Mouse (Mus musculus) stomach, embryonic 14.5 days (tissue): ENCODE measurements around the gene Mcf2l. TPM values are rescaled to one million over a fixed set of nuclear protein-coding genes. Genes with fewer than 3 reads are reported as not detected.
A peak's percentile ranks its signal among the peaks of the same experiment; 100 is the strongest.

Experiments
- ATAC-seq: fragments of 200-750 bp; cut with Nextera tagmentation; 2 replicates; pipeline ENCODE4 v1.8.0; 2017; ENCODE audit warnings: low read depth, moderate TSS enrichment; ENCODE audit not compliant: insufficient number of reproducible peaks, insufficient read depth, low FRiP score
- H3K27ac ChIP-seq: fragments of 300-500 bp; sonication (generic); 2 replicates; pipeline ENCODE4 v1.5.1; 2014; ENCODE audit warnings: mild to moderate bottlenecking, low read length, moderate library complexity, mixed read lengths
- H3K27me3 ChIP-seq: fragments of 300-500 bp; sonication (generic); 2 replicates; pipeline ENCODE4 v1.6.1; 2014; ENCODE audit warnings: low read length, control low read depth, mixed read lengths; ENCODE audit not compliant: control insufficient read depth, insufficient read depth
- H3K36me3 ChIP-seq: fragments of 300-500 bp; sonication (generic); 2 replicates; pipeline ENCODE4 v1.6.1; 2014; ENCODE audit warnings: mild to moderate bottlenecking, control low read depth, low read length, moderate library complexity, mixed read lengths; ENCODE audit not compliant: control insufficient read depth, insufficient read depth
- H3K4me1 ChIP-seq: fragments of 300-500 bp; sonication (generic); 2 replicates; pipeline ENCODE4 v1.6.1; 2014; ENCODE audit warnings: low read length, control low read depth, mixed read lengths; ENCODE audit not compliant: control insufficient read depth, insufficient read depth
- H3K4me2 ChIP-seq: fragments of 300-500 bp; sonication (generic); replicated peaks from 2 replicates; pipeline ENCODE4 v1.6.1; 2014; ENCODE audit warnings: low read depth, low read length, control low read depth
- H3K4me3 ChIP-seq: fragments of 300-500 bp; sonication (generic); 2 replicates; pipeline ENCODE4 v1.5.1; 2014; ENCODE audit warnings: low read depth, low read length, control low read depth
- H3K9ac ChIP-seq: fragments of 300-500 bp; sonication (generic); replicated peaks from 2 replicates; pipeline ENCODE4 v1.6.1; 2014; ENCODE audit warnings: low read depth, mild to moderate bottlenecking, control low read depth, low read length, moderate library complexity, mixed read lengths
- H3K9me3 ChIP-seq: fragments of 300-500 bp; sonication (generic); 2 replicates; pipeline ENCODE4 v1.6.1; 2016; ENCODE audit warnings: low read depth, low read length, control low read depth; ENCODE audit not compliant: control insufficient read depth
- WGBS: fragments of 180-500 bp; shearing (Covaris S2); extraction: QIAGEN DNeasy Blood & Tissue Kit; methylation state at CpG from one replicate; pipeline ENCODE4 v1.1.7; 2014; 5-methylcytosine and 5-hydroxymethylcytosine counted together
- polyA plus RNA-seq: library from polyadenylated mRNA; unstranded; fragments of >200 nt; fragmentation: Nextera tagmentation; extraction: Ambion mirVana; gene quantifications from 2 replicates; pipeline ENCODE4 v1.2.1, GENCODE M21; 2014

Gene Mcf2l
- polyA plus RNA-seq, 1 experiment from 2014 or later, result 20.7 TPM

GRCm38 (mm10) chr8:12927204-12927983, 53.8 kb downstream of the Mcf2l start:
- 61% methylated on average over 7 of the region's 7 CpGs for WGBS
- Histone ChIP-seq H3K27ac (no peak overlapping the region), H3K36me3 (no peaks in the 10 kb centered on the region), H3K9me3 (no peaks in the 10 kb centered on the region), H3K27me3 (no peaks in the 10 kb centered on the region), H3K4me1 (peaks cover 14% of the 10 kb centered on the region), H3K9ac (no peak overlapping the region), H3K4me2 (no peak overlapping the region), H3K4me3 (no peak overlapping the region; the same call in 1 of the 2 replicates)
- no peak for ATAC-seq

DNA sequence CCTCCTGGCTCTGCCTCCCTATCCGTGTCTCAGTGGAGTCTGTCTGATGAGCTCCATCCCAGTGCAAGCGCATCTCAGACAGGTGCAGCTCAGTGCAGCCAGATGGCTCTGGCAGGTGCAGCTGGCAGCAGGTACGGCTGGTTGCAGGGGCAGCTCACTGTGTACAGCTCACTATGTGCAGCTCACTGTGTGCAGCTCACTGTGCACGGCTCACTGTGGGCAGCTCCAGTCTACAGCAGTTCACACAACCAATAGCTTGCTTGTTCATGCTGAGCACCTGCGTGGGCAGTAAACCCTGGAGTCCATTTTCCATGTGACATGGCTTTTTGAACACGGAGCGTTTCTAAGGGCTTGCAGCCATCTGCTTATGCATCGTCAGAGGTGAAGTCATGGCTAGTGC, 54.4 kb downstream of the Mcf2l start:
- Histone ChIP-seq H3K4me1 (peaks cover 14% of the 10 kb centered on the region), H3K4me2 (no peak overlapping the region), H3K9ac (no peak overlapping the region), H3K27ac (no peak overlapping the region), H3K27me3 (no peaks in the 10 kb centered on the region), H3K4me3 (no peak overlapping the region), H3K36me3 (no peaks in the 10 kb centered on the region), H3K9me3 (no peaks in the 10 kb centered on the region)
- ATAC-seq, result no peak
- WGBS, result 83% methylated on average over 8 of the region's 8 CpGs

- Histone ChIP-seq H3K4me2 (no peak overlapping the region), H3K4me1 (peaks cover 16% of the 10 kb centered on the region), H3K36me3 (no peaks in the 10 kb centered on the region), H3K27me3 (no peaks in the 10 kb centered on the region), H3K4me3 (no peak overlapping the region), H3K27ac (peak overlapping the region; percentile 15; the same call in 1 of the 2 replicates), H3K9me3 (no peaks in the 10 kb centered on the region), H3K9ac (no peak overlapping the region)
- 78% methylated on average over 5 of the region's 5 CpGs for WGBS
- peak; percentile 34; the same call in 1 of the 2 replicates for ATAC-seq
Observed at GRCm38 (mm10) chr8:12928931-12929330, 55.3 kb downstream of the Mcf2l start.

GRCm38 (mm10) chr8:12930290-12930689, 56.7 kb downstream of the Mcf2l start:
- no peak for ATAC-seq
- Histone ChIP-seq H3K4me2 (peak overlapping the region; percentile 27), H3K9me3 (no peaks in the 10 kb centered on the region), H3K27me3 (no peaks in the 10 kb centered on the region), H3K36me3 (no peaks in the 10 kb centered on the region), H3K9ac (no peak overlapping the region), H3K4me1 (peaks cover 20% of the 10 kb centered on the region), H3K4me3 (no peak overlapping the region), H3K27ac (peak overlapping the region; percentile 86; the same call in 1 of the 2 replicates)
- 16% methylated on average over 5 of the region's 5 CpGs for WGBS

DNA sequence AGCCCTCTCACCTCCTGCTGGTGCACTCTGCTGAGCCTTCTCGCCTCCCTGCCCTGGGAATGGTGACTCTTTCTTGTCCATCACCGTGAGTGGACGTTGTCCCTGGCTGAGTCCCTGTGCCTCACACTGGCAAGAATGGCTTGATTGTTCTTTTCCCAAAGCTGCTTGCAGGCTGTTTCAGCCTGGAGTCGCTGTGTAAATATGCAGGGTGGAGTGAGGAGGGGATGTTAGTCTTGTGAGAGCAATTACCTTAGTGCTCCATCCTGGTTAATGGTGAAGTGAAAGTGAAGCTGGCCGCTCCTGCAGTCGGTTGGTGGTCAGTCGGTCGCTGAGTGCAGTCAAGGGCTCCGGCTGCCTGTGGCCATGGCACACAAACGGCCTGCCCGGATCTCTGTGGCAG, 57.8 kb downstream of the Mcf2l start:
- H3K9ac ChIP-seq, result no peak overlapping the region
- H3K27me3 ChIP-seq, result no peaks in the 10 kb centered on the region
- no peak overlapping the region for H3K4me3 ChIP-seq
- ATAC-seq, result peak; percentile 42
- peak overlapping the region; percentile 86 for H3K27ac ChIP-seq
- no peaks in the 10 kb centered on the region for H3K36me3 ChIP-seq
- WGBS, result 49% methylated on average over 11 of the region's 11 CpGs
- H3K9me3 ChIP-seq, result no peaks in the 10 kb centered on the region
- peaks cover 16% of the 10 kb centered on the region for H3K4me1 ChIP-seq
- H3K4me2 ChIP-seq, result peak overlapping the region; percentile 27; the same call in 1 of the 2 replicates

DNA sequence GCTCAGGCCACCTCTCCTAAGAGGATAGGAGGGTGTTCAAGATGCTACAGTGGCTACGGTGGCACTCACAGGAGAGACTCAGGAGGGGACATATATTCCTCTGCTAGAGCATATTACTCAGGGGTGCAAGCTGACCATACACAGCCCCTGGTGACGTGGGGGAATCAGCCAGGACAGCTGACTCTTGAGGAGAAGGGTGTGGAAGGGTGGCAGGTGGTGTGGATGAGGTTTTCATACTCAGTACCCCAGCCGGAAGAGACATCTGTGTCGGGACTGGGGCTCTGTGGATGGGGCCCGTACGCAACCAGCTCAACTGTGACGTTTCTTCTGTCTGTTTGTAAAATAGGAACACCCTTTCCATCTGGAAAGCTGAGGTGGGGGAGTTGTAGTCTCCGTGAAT, 58.9 kb downstream of the Mcf2l start:
- no peak overlapping the region for H3K9ac ChIP-seq
- no peak overlapping the region for H3K4me3 ChIP-seq
- no peak overlapping the region for H3K4me2 ChIP-seq
- WGBS, result 87% methylated on average over 8 of the region's 8 CpGs
- H3K9me3 ChIP-seq, result no peaks in the 10 kb centered on the region
- H3K4me1 ChIP-seq, result peaks cover 16% of the 10 kb centered on the region
- H3K27ac ChIP-seq, result no peak overlapping the region
- no peaks in the 10 kb centered on the region for H3K27me3 ChIP-seq
- no peaks in the 10 kb centered on the region for H3K36me3 ChIP-seq
- ATAC-seq, result no peak

DNA sequence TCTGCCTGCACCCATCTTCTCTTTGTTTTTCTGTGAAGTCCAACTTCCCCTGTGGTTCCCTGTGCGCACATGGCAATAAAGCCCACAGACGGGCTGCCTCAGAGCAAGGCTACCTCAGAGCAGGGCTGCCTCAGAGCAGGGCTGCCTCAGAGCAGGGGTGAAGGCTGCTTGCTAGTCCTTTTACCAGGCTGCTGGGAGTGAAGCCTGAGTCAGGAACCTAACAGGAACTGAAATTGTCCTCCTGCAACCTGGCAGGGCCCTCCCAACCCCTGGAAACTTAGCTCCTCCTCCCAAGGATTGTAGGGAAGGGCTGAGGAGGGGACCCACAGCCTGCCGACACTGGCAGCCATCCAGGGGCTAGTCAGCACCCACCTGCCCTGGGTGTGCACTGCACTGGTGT, 60.2 kb downstream of the Mcf2l start:
- Histone ChIP-seq H3K9me3 (no peaks in the 10 kb centered on the region), H3K4me1 (peaks cover 14% of the 10 kb centered on the region), H3K9ac (no peak overlapping the region), H3K36me3 (no peaks in the 10 kb centered on the region), H3K4me2 (no peak overlapping the region), H3K27me3 (no peaks in the 10 kb centered on the region), H3K4me3 (no peak overlapping the region), H3K27ac (peak overlapping the region; percentile 55; the same call in 1 of the 2 replicates)
- WGBS, result 56% methylated on average over 3 of the region's 3 CpGs
- ATAC-seq, result no peak

DNA sequence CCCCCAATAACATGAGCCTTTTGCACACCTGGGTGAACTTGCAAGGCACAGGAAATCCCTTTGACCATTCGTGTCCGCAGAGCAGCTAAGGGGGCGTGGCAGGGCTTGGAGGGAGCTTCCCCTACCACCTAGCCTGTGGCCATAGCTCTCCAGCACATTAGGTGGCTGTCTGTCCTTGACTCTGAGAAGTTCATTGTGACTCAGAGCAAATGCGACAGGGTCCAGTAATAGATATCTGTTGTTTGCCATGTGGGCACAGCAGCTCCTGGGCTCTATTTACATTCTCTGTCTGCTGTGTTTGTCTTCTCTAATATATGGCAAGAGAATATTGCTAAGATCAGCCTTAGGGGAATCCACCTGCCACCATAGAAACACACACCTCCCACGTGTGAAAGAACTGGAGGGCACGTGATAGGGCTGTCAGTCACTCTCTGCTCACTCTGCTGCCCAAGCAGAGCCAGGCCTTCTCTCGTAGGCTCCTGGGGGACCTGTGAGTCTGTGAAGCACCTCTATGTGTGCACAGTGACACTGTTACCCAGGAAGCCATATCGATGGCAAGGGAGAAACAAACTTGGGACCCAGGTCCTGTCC, 60.9 kb downstream of the Mcf2l start:
- Histone ChIP-seq H3K4me3 (no peak overlapping the region), H3K36me3 (no peaks in the 10 kb centered on the region), H3K9me3 (no peaks in the 10 kb centered on the region), H3K4me1 (peaks cover 13% of the 10 kb centered on the region), H3K27ac (peak overlapping the region; percentile 55; the same call in 1 of the 2 replicates), H3K9ac (no peak overlapping the region), H3K4me2 (no peak overlapping the region), H3K27me3 (no peaks in the 10 kb centered on the region)
- 44% methylated on average over 8 of the region's 8 CpGs for WGBS
- peak; percentile 51 for ATAC-seq
